Mouse (Mus musculus): ENCODE data around the gene Trpc7. TPM values are rescaled to one million over a fixed set of nuclear protein-coding genes. Genes with fewer than 3 reads are reported as not detected.
A peak's percentile ranks its signal among the peaks of the same experiment; 100 is the strongest.

Trpc7 gene
- polyA plus RNA-seq, 1 experiment: not detected

DNA sequence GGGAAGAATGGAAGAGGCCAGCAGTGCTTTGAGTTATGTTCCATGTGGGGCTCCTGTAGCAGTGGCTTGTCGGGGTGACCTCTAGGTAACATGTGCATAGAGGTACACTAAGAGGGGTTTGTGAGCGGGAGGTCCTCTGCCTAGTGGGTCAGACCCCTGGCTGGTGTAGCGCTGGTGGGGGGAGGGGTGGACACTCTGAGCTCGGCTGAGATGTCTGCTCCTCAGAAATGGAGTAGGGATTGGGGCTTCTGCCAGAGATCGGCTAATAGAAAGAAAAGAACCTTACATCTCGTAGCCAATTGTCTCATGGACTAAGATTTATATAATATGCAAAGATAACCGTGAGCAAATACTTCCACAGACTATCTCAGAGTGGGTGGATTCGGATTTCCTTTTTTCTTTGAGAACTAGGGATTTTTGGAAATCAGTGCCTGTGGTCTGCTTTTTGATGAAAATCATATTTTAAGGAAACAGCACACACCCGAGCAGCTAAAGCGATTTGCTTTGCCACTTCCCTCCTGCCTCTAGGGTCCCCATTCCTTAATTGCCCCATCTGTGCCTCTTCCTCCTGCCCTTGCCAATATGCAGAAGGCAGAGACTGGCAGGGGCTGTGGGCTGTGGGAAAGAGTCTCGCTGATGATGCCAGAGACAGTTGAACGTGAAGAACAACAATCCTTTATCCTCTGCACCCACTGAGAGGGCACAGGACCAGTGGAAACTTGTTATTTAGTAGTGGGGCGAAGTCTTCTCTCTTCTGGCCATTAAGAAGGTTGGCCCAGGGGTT lies 133.2 kb downstream of the Trpc7 start:
- TF ChIP-seq POLR2A (IDR thresholded peaks at IDR 0.05; ENCODE audit: insufficient read depth, low read length): no peak
- no peak for TF ChIP-seq CTCF (IDR thresholded peaks at IDR 0.05; ENCODE audit: low read depth, low read length)
- TF ChIP-seq EP300 (IDR thresholded peaks at IDR 0.05; ENCODE audit: insufficient read depth, low read depth, low read length): no peak
- H3K9me3 ChIP-seq (replicated peaks; ENCODE audit: control insufficient read depth, insufficient read depth, low read length, poor library complexity, severe bottlenecking): no peaks in the 10 kb centered on the region
- H3K4me3 ChIP-seq (ENCODE audit: low read depth, low read length): no peak overlapping the region
- no peak overlapping the region for H3K27ac ChIP-seq (ENCODE audit: insufficient read depth, low read length)
- no peaks in the 10 kb centered on the region for H3K36me3 ChIP-seq (ENCODE audit: control insufficient read depth, insufficient read depth, low read length, poor library complexity, severe bottlenecking)
- no peaks in the 10 kb centered on the region for H3K27me3 ChIP-seq (ENCODE audit: control insufficient read depth, insufficient read depth, low read length, poor library complexity, severe bottlenecking)
- no peaks in the 10 kb centered on the region for H3K4me1 ChIP-seq (ENCODE audit: control insufficient read depth, insufficient read depth, low read length)
- H3K9ac ChIP-seq (ENCODE audit: low read depth, poor library complexity, severe bottlenecking): no peak overlapping the region

DNA sequence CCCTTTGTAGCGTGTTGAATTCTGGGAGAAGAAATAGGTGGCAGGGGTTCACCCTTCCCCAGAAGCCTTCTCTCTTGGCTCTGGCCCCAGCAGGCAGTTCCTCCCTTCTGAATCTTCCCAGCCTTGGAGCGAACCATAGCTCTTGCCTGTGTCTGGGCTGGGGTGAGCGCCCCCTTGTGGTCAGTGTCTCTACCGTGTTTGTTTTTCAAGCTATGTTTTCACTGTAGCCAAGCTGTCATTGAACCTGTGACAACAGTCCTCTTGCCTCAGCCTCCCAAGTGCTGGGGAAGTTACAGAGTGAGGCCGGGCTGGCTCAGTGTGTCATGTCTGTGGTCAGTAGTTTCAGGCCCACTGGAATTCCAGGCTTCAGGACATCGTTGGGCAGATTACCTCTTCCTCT lies 137.3 kb downstream of the Trpc7 start:
- Histone ChIP-seq H3K36me3 (ENCODE audit: control insufficient read depth, insufficient read depth, low read length, poor library complexity, severe bottlenecking) (no peaks in the 10 kb centered on the region), H3K27me3 (ENCODE audit: control insufficient read depth, insufficient read depth, low read length, poor library complexity, severe bottlenecking) (peaks cover under 1% of the 10 kb centered on the region; the same call in 1 of the 2 replicates), H3K9ac (ENCODE audit: low read depth, poor library complexity, severe bottlenecking) (no peak overlapping the region), H3K4me1 (ENCODE audit: control insufficient read depth, insufficient read depth, low read length) (no peaks in the 10 kb centered on the region), H3K27ac (ENCODE audit: insufficient read depth, low read length) (no peak overlapping the region), H3K9me3 (replicated peaks; ENCODE audit: control insufficient read depth, insufficient read depth, low read length, poor library complexity, severe bottlenecking) (no peaks in the 10 kb centered on the region), H3K4me3 (ENCODE audit: low read depth, low read length) (no peak overlapping the region)
- TF ChIP-seq POLR2A (IDR thresholded peaks at IDR 0.05; ENCODE audit: insufficient read depth, low read length) (no peak), EP300 (IDR thresholded peaks at IDR 0.05; ENCODE audit: insufficient read depth, low read depth, low read length) (no peak), CTCF (IDR thresholded peaks at IDR 0.05; ENCODE audit: low read depth, low read length) (peak; percentile 91)

DNA sequence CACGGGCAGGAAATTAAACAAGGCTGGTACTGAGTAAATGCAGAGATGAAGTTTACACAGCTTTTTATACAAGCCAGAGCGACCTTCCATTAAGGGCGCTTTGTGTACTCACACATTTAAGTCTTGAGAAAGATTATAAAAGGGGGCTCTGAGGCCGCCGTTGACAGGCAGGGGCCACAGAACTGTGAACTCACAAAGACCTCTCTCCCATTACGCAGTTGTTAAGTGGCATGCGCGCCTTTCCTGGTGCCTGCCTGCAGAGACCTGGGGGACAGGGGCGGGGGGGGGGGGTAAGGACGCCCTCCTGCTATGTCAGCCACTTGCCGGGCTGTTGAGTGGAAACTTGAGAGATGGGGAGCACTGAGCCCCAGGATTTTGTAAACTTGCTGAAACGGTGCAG lies 138.6 kb downstream of the Trpc7 start:
- peaks cover 6% of the 10 kb centered on the region; the same call in 1 of the 2 replicates for H3K27me3 ChIP-seq (ENCODE audit: control insufficient read depth, insufficient read depth, low read length, poor library complexity, severe bottlenecking)

DNA sequence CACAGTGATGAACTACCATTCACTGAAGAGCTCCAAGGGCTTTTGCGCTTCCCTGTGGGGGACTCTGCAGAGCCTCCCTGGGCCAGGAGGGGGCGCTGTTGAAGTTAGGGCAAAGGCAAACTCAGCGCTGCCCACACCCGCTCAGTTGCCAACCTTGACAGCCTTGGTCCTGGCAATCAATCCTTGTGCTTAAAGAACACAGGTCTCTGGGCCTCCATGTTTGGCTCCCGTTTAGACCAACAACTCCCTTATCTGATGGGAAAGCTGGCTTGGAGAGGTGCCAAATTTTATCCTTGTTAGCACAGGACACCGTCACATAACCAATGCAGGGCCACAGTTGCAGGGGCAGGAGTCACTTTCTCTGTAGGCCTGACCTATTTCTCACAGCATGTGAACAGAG lies 139.9 kb downstream of the Trpc7 start:
- no peak overlapping the region for H3K9ac ChIP-seq (ENCODE audit: low read depth, poor library complexity, severe bottlenecking)
- peaks cover 6% of the 10 kb centered on the region; the same call in 1 of the 2 replicates for H3K27me3 ChIP-seq (ENCODE audit: control insufficient read depth, insufficient read depth, low read length, poor library complexity, severe bottlenecking)
- no peaks in the 10 kb centered on the region for H3K36me3 ChIP-seq (ENCODE audit: control insufficient read depth, insufficient read depth, low read length, poor library complexity, severe bottlenecking)
- no peaks in the 10 kb centered on the region for H3K9me3 ChIP-seq (replicated peaks; ENCODE audit: control insufficient read depth, insufficient read depth, low read length, poor library complexity, severe bottlenecking)
- no peak overlapping the region for H3K4me3 ChIP-seq (ENCODE audit: low read depth, low read length)
- H3K4me1 ChIP-seq (ENCODE audit: control insufficient read depth, insufficient read depth, low read length): no peaks in the 10 kb centered on the region
- no peak for TF ChIP-seq POLR2A (IDR thresholded peaks at IDR 0.05; ENCODE audit: insufficient read depth, low read length)
- TF ChIP-seq CTCF (IDR thresholded peaks at IDR 0.05; ENCODE audit: low read depth, low read length): peak; percentile 52
- TF ChIP-seq EP300 (IDR thresholded peaks at IDR 0.05; ENCODE audit: insufficient read depth, low read depth, low read length): no peak
- H3K27ac ChIP-seq (ENCODE audit: insufficient read depth, low read length): no peak overlapping the region

More for the DNA sequence above, 138.6 kb downstream of the Trpc7 start:
- Histone ChIP-seq H3K27ac (ENCODE audit: insufficient read depth, low read length) (no peak overlapping the region), H3K4me3 (ENCODE audit: low read depth, low read length) (no peak overlapping the region), H3K9ac (ENCODE audit: low read depth, poor library complexity, severe bottlenecking) (no peak overlapping the region), H3K36me3 (ENCODE audit: control insufficient read depth, insufficient read depth, low read length, poor library complexity, severe bottlenecking) (no peaks in the 10 kb centered on the region), H3K9me3 (replicated peaks; ENCODE audit: control insufficient read depth, insufficient read depth, low read length, poor library complexity, severe bottlenecking) (no peaks in the 10 kb centered on the region), H3K4me1 (ENCODE audit: control insufficient read depth, insufficient read depth, low read length) (no peaks in the 10 kb centered on the region)
- TF ChIP-seq EP300 (IDR thresholded peaks at IDR 0.05; ENCODE audit: insufficient read depth, low read depth, low read length): no peak
- TF ChIP-seq POLR2A (IDR thresholded peaks at IDR 0.05; ENCODE audit: insufficient read depth, low read length): no peak
- TF ChIP-seq CTCF (IDR thresholded peaks at IDR 0.05; ENCODE audit: low read depth, low read length): no peak

DNA sequence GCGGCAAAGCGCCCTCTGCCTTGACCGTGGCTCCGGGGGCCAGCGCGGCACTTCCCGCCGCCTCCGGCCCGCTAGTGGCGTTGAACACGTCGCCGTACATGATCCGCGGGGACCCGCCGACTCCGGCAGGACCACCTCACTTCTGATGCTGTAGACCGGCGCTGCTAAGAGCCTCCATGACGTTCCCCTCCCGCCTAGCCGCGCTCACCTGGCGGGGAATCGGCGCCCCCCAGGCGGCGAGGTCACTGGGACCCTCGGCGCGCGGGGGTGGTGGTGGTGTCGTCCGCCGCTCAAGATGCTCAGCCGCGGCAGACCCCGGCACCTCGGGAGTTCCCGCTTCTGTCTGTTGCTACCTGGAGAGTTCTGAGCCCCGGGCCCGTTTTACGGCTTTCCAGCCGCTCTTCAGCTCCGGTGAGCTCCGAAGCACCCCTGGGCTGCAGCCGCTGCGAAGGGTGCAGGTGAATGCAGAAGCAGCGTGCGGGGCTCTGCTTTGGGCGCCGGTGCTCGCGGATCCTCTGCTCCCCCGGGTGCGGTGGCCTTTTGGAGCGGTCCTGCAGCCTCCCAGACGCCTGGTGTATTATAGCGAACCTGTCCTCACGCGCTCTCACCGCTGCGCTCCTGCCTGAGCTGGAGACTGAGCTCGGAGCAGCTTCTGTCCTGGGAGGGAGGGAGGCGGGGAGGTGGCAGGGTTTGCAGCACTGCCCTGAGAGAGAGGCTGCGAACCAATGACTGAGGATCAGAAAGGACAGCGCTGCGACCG lies 142.4 kb downstream of the Trpc7 start, which contains the start of gene Gm45623:
Gene Gm45623 (minus strand): TSS at position 636 of the 760 bp plus-strand sequence.
- peak within 1 kb of the TSS; percentile 81 for H3K4me3 ChIP-seq (ENCODE audit: low read depth, low read length)
- H3K36me3 ChIP-seq (ENCODE audit: control insufficient read depth, insufficient read depth, low read length, poor library complexity, severe bottlenecking): no peaks in the 10 kb centered on the region
- no peak within 1 kb of the TSS for H3K27ac ChIP-seq (ENCODE audit: insufficient read depth, low read length)
- no peaks in the 10 kb centered on the region for H3K9me3 ChIP-seq (replicated peaks; ENCODE audit: control insufficient read depth, insufficient read depth, low read length, poor library complexity, severe bottlenecking)
- H3K9ac ChIP-seq (ENCODE audit: low read depth, poor library complexity, severe bottlenecking): peak within 1 kb of the TSS; percentile 49
- no peak for TF ChIP-seq EP300 (IDR thresholded peaks at IDR 0.05; ENCODE audit: insufficient read depth, low read depth, low read length)
- no peak for TF ChIP-seq POLR2A (IDR thresholded peaks at IDR 0.05; ENCODE audit: insufficient read depth, low read length)
- no peak for TF ChIP-seq CTCF (IDR thresholded peaks at IDR 0.05; ENCODE audit: low read depth, low read length)
- H3K4me1 ChIP-seq (ENCODE audit: control insufficient read depth, insufficient read depth, low read length): no peaks in the 10 kb centered on the region
- peaks cover 6% of the 10 kb centered on the region; the same call in 1 of the 2 replicates for H3K27me3 ChIP-seq (ENCODE audit: control insufficient read depth, insufficient read depth, low read length, poor library complexity, severe bottlenecking)
